Mouse (Mus musculus) stomach, postnatal 0 days (tissue): ENCODE results near the gene Pdss2. TPM values are rescaled to one million over a fixed set of nuclear protein-coding genes. Genes with fewer than 3 reads are reported as not detected.
A peak's percentile ranks its signal among the peaks of the same experiment; 100 is the strongest.

Source experiments
- ATAC-seq: fragments of 200-750 bp; cut with Nextera tagmentation; 2 replicates; pipeline ENCODE4 v1.8.0; 2017; ENCODE audit not compliant: low FRiP score, low TSS enrichment
- DNase-seq: peaks from one replicate; pipeline ENCODE4 v3.0.0-alpha.2; 2016; ENCODE audit warnings: low spot score
- H3K27ac ChIP-seq: fragments of 300-500 bp; sonication (generic); replicated peaks from 2 replicates; pipeline ENCODE4 v1.5.1; 2014; ENCODE audit warnings: mild to moderate bottlenecking, control low read depth
- H3K27me3 ChIP-seq: fragments of 300-500 bp; sonication (generic); 2 replicates; pipeline ENCODE4 v1.6.1; 2014; ENCODE audit warnings: low read length; ENCODE audit not compliant: control insufficient read depth, insufficient read depth
- H3K36me3 ChIP-seq: fragments of 300-500 bp; sonication (generic); 2 replicates; pipeline ENCODE4 v1.6.1; 2014; ENCODE audit warnings: low read length, mixed read lengths; ENCODE audit not compliant: control insufficient read depth, insufficient read depth
- H3K4me1 ChIP-seq: fragments of 300-500 bp; sonication (generic); replicated peaks from 2 replicates; pipeline ENCODE4 v1.6.1; 2014; ENCODE audit warnings: antibody characterized with exemption; ENCODE audit not compliant: control insufficient read depth, insufficient read depth
- H3K4me2 ChIP-seq: fragments of 300-500 bp; sonication (generic); replicated peaks from 2 replicates; pipeline ENCODE4 v1.6.1; 2014; ENCODE audit warnings: low read depth, mild to moderate bottlenecking, control low read depth, moderate library complexity
- H3K4me3 ChIP-seq: fragments of 300-500 bp; sonication (generic); 2 replicates; pipeline ENCODE4 v1.5.1; 2014; ENCODE audit warnings: low read depth, low read length, control low read depth
- H3K9ac ChIP-seq: fragments of 300-500 bp; sonication (generic); 2 replicates; pipeline ENCODE4 v1.6.1; 2014; ENCODE audit warnings: mild to moderate bottlenecking, low read length, control low read depth, mixed read lengths
- H3K9me3 ChIP-seq: fragments of 300-500 bp; sonication (generic); 2 replicates; pipeline ENCODE4 v1.6.1; 2016; ENCODE audit warnings: low read length; ENCODE audit not compliant: control insufficient read depth
- CTCF ChIP-seq: IDR thresholded peaks from 2 replicates; pipeline ENCODE4 v1.5.1; 2016; ENCODE audit warnings: antibody characterized with exemption, low read depth, mild to moderate bottlenecking, moderate library complexity
- EP300 ChIP-seq: optimal IDR thresholded peaks from 2 replicates; pipeline ENCODE3; 2016; ENCODE audit warnings: antibody characterized with exemption
- WGBS: fragments of 180-500 bp; shearing (Covaris S2); extraction: QIAGEN DNeasy Blood & Tissue Kit; methylation state at CpG from one replicate; pipeline ENCODE4 v1.1.7; 2014; 5-methylcytosine and 5-hydroxymethylcytosine counted together
- polyA plus RNA-seq: library from polyadenylated mRNA; unstranded; fragments of >200 nt; fragmentation: Nextera tagmentation; extraction: Ambion mirVana; gene quantifications from 2 replicates; pipeline ENCODE4 v1.2.1, GENCODE M21; 2015

Gene Pdss2
- polyA plus RNA-seq, 1 experiment from 2014 or later, result 6.2 TPM

DNA sequence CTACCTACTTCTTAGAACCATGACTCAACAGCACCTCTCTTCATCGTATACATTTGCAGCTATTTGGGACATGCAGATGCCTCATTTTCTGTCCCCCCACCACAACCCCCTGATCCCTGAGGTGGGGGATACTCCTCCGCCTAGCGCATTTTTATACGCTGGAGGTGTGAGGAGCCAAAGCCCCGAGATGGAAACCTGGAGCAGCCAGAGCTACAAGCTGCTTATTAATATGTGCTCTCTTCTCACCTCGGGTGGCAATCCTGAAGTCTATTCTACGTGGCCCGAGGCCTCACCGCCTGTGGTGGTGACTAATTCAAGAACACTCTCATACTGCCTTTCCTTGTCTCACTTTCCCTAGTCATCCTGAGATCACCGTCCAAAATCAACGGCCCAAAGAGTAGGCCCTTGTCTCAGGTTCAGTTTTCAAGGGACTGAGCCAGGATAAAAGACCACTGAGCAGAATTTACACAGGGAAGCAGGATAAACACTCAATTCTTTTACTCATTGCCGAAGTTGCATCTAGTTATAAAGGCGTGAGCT lies 3.9 kb upstream of the Pdss2 start:
- H3K4me3 ChIP-seq, result no peak overlapping the region
- H3K4me1 ChIP-seq, result no peaks in the 10 kb centered on the region; the same call in 1 of the 2 replicates
- TF ChIP-seq CTCF, result no peak
- TF ChIP-seq EP300, result no peak
- H3K36me3 ChIP-seq, result no peaks in the 10 kb centered on the region
- DNase-seq, result no peak
- WGBS, result 91% methylated on average over 13 of the region's 13 CpGs
- no peak overlapping the region for H3K9ac ChIP-seq
- no peak overlapping the region for H3K27ac ChIP-seq
- H3K9me3 ChIP-seq, result no peaks in the 10 kb centered on the region
- no peaks in the 10 kb centered on the region for H3K27me3 ChIP-seq
- no peak for ATAC-seq
- H3K4me2 ChIP-seq, result no peak overlapping the region

GRCm38 (mm10) chr10:43220479-43220878 lies 807 bp upstream of the Pdss2 start:
- H3K4me2 ChIP-seq, result peak overlapping the region; percentile 64
- WGBS, result 15% methylated on average over 7 of the region's 7 CpGs
- TF ChIP-seq EP300 (no peak), CTCF (no peak)
- peak overlapping the region; percentile 93 for H3K27ac ChIP-seq
- no peaks in the 10 kb centered on the region for H3K27me3 ChIP-seq
- no peak for ATAC-seq
- peak overlapping the region; percentile 92 for H3K9ac ChIP-seq
- no peaks in the 10 kb centered on the region for H3K9me3 ChIP-seq
- no peaks in the 10 kb centered on the region; the same call in 1 of the 2 replicates for H3K4me1 ChIP-seq
- peak overlapping the region; percentile 90 for H3K4me3 ChIP-seq
- no peaks in the 10 kb centered on the region for H3K36me3 ChIP-seq
- DNase-seq, result no peak

DNA sequence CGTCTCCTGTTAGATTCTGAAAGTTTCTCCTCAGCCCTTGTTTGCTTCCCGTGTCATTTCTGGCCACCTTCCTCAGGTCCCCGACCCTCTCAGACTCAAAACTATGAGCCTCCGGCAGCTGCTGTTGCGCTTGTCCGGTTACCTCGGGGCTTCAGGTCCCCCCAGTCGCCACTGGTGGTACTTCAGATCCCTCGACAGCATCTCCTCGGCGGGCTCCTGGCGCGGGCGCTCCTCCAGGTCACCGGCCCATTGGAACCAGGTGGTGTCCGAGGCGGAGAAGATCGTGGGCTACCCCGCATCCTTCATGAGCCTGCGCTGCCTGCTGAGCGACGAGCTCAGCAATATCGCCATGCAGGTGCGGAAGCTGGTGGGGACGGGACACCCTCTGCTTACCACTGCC lies 373 bp downstream of the Pdss2 start:
- Histone ChIP-seq H3K36me3 (no peaks in the 10 kb centered on the region), H3K4me3 (peak overlapping the region; percentile 90), H3K27me3 (no peaks in the 10 kb centered on the region), H3K4me2 (peak overlapping the region; percentile 97), H3K27ac (peak overlapping the region; percentile 93), H3K9me3 (no peaks in the 10 kb centered on the region), H3K9ac (peak overlapping the region; percentile 92), H3K4me1 (no peaks in the 10 kb centered on the region; the same call in 1 of the 2 replicates)
- DNase-seq, result no peak
- WGBS, result under 1% methylated on average over 25 of the region's 25 CpGs
- TF ChIP-seq EP300 (no peak), CTCF (no peak; the same call in none of the 2 replicates)
- ATAC-seq, result peak; percentile 39

DNA sequence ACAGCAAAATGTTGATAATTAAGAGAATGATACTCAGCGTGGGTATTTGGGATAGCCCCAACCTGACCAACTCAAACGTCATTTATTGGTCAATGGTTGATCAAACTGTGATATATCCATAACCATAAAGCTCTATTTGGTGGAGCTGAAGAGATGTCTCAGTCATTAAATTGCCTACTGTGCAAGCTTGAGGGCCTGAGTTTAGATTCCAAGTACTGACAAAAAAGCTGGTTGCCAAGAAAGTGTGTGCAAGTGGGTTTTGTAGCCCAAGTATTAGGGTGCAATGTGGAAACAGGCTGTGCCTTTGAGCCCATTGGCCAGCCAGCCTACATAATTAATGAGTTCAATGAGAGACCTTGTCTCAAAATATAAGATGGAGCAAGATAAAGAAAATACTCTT lies 2.1 kb downstream of the Pdss2 start:
- 86% methylated on average over 2 of the region's 2 CpGs for WGBS
- H3K4me1 ChIP-seq, result no peaks in the 10 kb centered on the region; the same call in 1 of the 2 replicates
- no peak overlapping the region for H3K4me3 ChIP-seq
- no peak overlapping the region for H3K4me2 ChIP-seq
- no peaks in the 10 kb centered on the region for H3K27me3 ChIP-seq
- no peaks in the 10 kb centered on the region for H3K9me3 ChIP-seq
- H3K27ac ChIP-seq, result no peak overlapping the region
- H3K9ac ChIP-seq, result no peak overlapping the region
- ATAC-seq (no peak), DNase-seq (no peak)
- TF ChIP-seq CTCF (no peak), EP300 (no peak)
- H3K36me3 ChIP-seq, result no peaks in the 10 kb centered on the region

DNA sequence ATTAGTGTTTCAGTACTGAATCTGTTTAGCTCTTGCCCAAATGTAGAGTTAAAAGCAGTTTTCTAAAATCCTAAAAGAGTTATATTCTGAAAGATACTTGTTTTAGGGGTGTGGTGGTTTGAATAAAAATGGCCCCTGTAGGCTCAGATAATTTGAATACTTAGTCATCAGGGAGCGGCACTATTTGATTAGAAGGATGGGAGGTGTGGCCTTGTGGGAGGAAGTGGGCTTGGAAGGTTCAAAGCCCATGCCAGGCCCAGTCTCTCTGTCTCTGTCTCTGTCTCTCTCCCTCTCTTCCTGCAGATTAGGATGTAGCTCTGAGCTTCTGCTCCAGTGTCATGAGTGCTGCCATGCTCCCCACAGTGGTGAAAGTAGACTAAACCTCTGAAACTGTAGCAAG lies 5.1 kb downstream of the Pdss2 start:
- WGBS, result 78% methylated on average over 1 of the region's 1 CpGs
- Histone ChIP-seq H3K9me3 (no peaks in the 10 kb centered on the region), H3K4me3 (no peak overlapping the region), H3K4me2 (no peak overlapping the region), H3K27me3 (no peaks in the 10 kb centered on the region), H3K36me3 (no peaks in the 10 kb centered on the region), H3K9ac (no peak overlapping the region), H3K27ac (no peak overlapping the region), H3K4me1 (no peaks in the 10 kb centered on the region)
- ATAC-seq (no peak), DNase-seq (no peak)
- TF ChIP-seq EP300, result no peak
- TF ChIP-seq CTCF, result no peak

DNA sequence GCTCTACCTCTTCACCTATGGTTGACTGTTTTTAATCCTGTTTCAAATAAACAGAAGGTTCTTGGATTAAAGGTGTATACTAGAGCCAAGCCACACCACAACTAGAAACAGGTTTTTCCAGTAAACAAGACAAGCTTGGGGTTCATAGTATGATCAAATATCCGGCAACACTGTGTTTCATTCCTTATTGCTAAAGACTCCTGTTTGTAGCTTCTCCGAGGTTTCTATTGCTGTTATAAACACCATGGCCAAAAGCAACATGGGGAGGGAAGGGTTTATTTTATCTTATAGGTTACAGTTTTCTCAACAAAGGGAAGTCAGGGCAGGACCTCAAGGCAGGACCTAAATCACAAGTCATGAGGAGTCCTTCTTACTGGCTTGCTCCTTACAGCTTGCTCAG lies 8.0 kb downstream of the Pdss2 start:
- Histone ChIP-seq H3K4me1 (no peaks in the 10 kb centered on the region), H3K36me3 (no peaks in the 10 kb centered on the region), H3K9ac (no peak overlapping the region), H3K4me2 (no peak overlapping the region), H3K27ac (no peak overlapping the region), H3K4me3 (no peak overlapping the region), H3K27me3 (no peaks in the 10 kb centered on the region), H3K9me3 (no peaks in the 10 kb centered on the region)
- no peak for DNase-seq
- no peak for ATAC-seq
- 71% methylated on average over 2 of the region's 2 CpGs for WGBS
- TF ChIP-seq EP300, result no peak
